Mouse (Mus musculus): Measurements from ENCODE around the gene Atp6ap1l. TPM values are rescaled to one million over a fixed set of nuclear protein-coding genes. Genes with fewer than 3 reads are reported as not detected.

The Atp6ap1l gene
- total RNA-seq, 2 experiments from 2014 or later, result 0.35 to 0.41 TPM

GRCm38 (mm10) chr13:90890111-90890510 is 15.0 kb downstream of the Atp6ap1l start:
- DNase-seq, result no peak
- intact Hi-C loops (cut with DNase I), result no loop called here

GRCm38 (mm10) chr13:90886568-90886983 is 18.6 kb downstream of the Atp6ap1l start:
- intact Hi-C loops (cut with DNase I), result loop anchor here (1.0 to 5.0 kb wide), 3 partner anchors 1107 to 1339 kb away; no protein-coding TSS in a partner anchor
- DNase-seq, result peak; percentile 79 to 88

- DNase-seq, result peak; percentile 57 to 71
- intact Hi-C loops (cut with DNase I), result loop anchor here (1.0 to 5.0 kb wide), 3 partner anchors 1107 to 1339 kb away; no protein-coding TSS in a partner anchor
These were observed 19.2 kb downstream of the Atp6ap1l start for GRCm38 (mm10) chr13:90885856-90886532.

GRCm38 (mm10) chr13:90881727-90882429 is 23.3 kb downstream of the Atp6ap1l start:
- DNase-seq, result no peak
- intact Hi-C loops (cut with DNase I), result no loop called here

GRCm38 (mm10) chr13:90871579-90871978 is 33.6 kb downstream of the Atp6ap1l start:
- intact Hi-C loops (cut with DNase I), result no loop called here
- DNase-seq, result no peak

GRCm38 (mm10) chr13:90869157-90869556 is 36.0 kb downstream of the Atp6ap1l start:
- no peak for DNase-seq
- intact Hi-C loops (cut with DNase I), result no loop called here

GRCm38 (mm10) chr13:90862138-90862537 is 43.0 kb downstream of the Atp6ap1l start:
- intact Hi-C loops (cut with DNase I), result no loop called here
- DNase-seq, result peak; percentile 38 to 49

- no peak for DNase-seq
- intact Hi-C loops (cut with DNase I), result no loop called here
These were observed 44.2 kb downstream of the Atp6ap1l start for GRCm38 (mm10) chr13:90860888-90861431.

GRCm38 (mm10) chr13:90852727-90853630 is 52.2 kb downstream of the Atp6ap1l start:
- intact Hi-C loops (cut with DNase I), result no loop called here

GRCm38 (mm10) chr13:90851795-90852194 is 53.4 kb downstream of the Atp6ap1l start:
- DNase-seq, result no peak
- intact Hi-C loops (cut with DNase I), result no loop called here

More at GRCm38 (mm10) chr13:90852727-90853630, 52.2 kb downstream of the Atp6ap1l start:
- DNase-seq, result no peak

GRCm38 (mm10) chr13:90844191-90844590 is 61.0 kb downstream of the Atp6ap1l start:
- DNase-seq, result no peak
- intact Hi-C loops (cut with DNase I), result loop anchor here (5.0 kb wide), 1 partner anchor 1292 kb away; no protein-coding TSS in a partner anchor

- no peak for DNase-seq
- intact Hi-C loops (cut with DNase I), result loop anchor here (5.0 kb wide), 1 partner anchor 1291 kb away; no protein-coding TSS in a partner anchor
These were observed 61.7 kb downstream of the Atp6ap1l start for GRCm38 (mm10) chr13:90843412-90843811.

GRCm38 (mm10) chr13:90841213-90841553 is 64.0 kb downstream of the Atp6ap1l start:
- DNase-seq, result no peak
- intact Hi-C loops (cut with DNase I), result loop anchor here (1.0 to 5.0 kb wide), 3 partner anchors 1062 to 1289 kb away; no protein-coding TSS in a partner anchor

- intact Hi-C loops (cut with DNase I), result loop anchor here (1.0 to 5.0 kb wide), 3 partner anchors 1061 to 1288 kb away; no protein-coding TSS in a partner anchor
- DNase-seq, result peak; percentile 51 to 77
These were observed 64.5 kb downstream of the Atp6ap1l start for GRCm38 (mm10) chr13:90840530-90841212.

GRCm38 (mm10) chr13:90833641-90834207 is 71.4 kb downstream of the Atp6ap1l start:
- no peak for DNase-seq
- intact Hi-C loops (cut with DNase I), result no loop called here
